Mouse (Mus musculus) hindbrain, embryonic 13.5 days (tissue): Measurements from ENCODE around the gene Smoc2. TPM values are rescaled to one million over a fixed set of nuclear protein-coding genes. Genes with fewer than 3 reads are reported as not detected.

Experiments used
- polyA plus RNA-seq: library from polyadenylated mRNA; unstranded; fragments of >200 nt; fragmentation: Nextera tagmentation; extraction: Ambion mirVana; gene quantifications from 2 replicates; pipeline ENCODE4 v1.2.1, GENCODE M21; 2015

The Smoc2 gene
- polyA plus RNA-seq, 1 experiment from 2014 or later, result 4.4 TPM

Other genes with a start within 250 kb of the Smoc2 start
- not detected in 2 replicates for gene Gm7358, start 220.0 kb upstream of the Smoc2 start, polyA plus RNA-seq
- gene Dact2, start 75.2 kb upstream of the Smoc2 start, polyA plus RNA-seq, result 0.53 and 1.0 TPM in 2 replicates